Mouse (Mus musculus): ENCODE measurements around the gene Fyn. TPM values are rescaled to one million over a fixed set of nuclear protein-coding genes. Genes with fewer than 3 reads are reported as not detected.

Fyn gene
- polyA plus RNA-seq, 1 experiment from 2014 or later, result 61.4 TPM

GRCm38 (mm10) chr10:39467821-39468220 is 99.2 kb downstream of the Fyn start:
- WGBS, result 93% methylated on average over 7 of the region's 7 CpGs
- H3K36me3 ChIP-seq (ENCODE audit: poor library complexity, severe bottlenecking), result no peaks in the 10 kb centered on the region
- H3K4me1 ChIP-seq, result peaks cover 46% of the 10 kb centered on the region

GRCm38 (mm10) chr10:39468576-39468975 is 99.9 kb downstream of the Fyn start:
- Histone ChIP-seq H3K36me3 (ENCODE audit: poor library complexity, severe bottlenecking) (no peaks in the 10 kb centered on the region), H3K9ac (no peak overlapping the region), H3K9me3 (replicated peaks) (no peaks in the 10 kb centered on the region), H3K4me3 (no peak overlapping the region), H3K27ac (no peak overlapping the region), H3K4me1 (peaks cover 48% of the 10 kb centered on the region), H3K27me3 (no peaks in the 10 kb centered on the region), H3K4me2 (no peak overlapping the region)
- no peak for ATAC-seq
- WGBS, result 91% methylated on average over 3 of the region's 3 CpGs

More at GRCm38 (mm10) chr10:39467821-39468220, 99.2 kb downstream of the Fyn start:
- no peak for ATAC-seq
- no peak overlapping the region for H3K27ac ChIP-seq
- no peak overlapping the region for H3K4me2 ChIP-seq
- H3K4me3 ChIP-seq, result no peak overlapping the region
- H3K9me3 ChIP-seq (replicated peaks), result no peaks in the 10 kb centered on the region
- no peak overlapping the region for H3K9ac ChIP-seq
- H3K27me3 ChIP-seq, result no peaks in the 10 kb centered on the region

DNA sequence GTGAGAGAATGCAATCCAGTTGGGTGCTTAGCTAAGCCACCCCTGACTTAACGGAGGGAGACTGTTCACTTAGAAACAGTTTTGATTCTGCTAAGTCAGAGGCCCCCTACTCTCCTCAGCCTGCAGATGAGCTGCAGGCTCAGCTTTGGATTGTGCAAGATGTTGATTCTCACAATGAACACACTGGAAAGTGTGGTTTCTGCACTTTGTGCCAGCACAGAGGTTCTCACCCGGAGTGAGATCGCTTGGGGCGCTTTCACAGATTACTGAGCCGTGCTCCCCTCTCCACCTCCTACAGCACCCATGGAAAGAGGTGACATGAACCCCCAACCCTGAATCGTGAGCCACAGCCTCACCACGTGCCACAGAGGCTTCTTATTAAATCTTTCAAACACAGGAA is 100.7 kb downstream of the Fyn start:
- Histone ChIP-seq H3K27ac (no peak overlapping the region), H3K36me3 (ENCODE audit: poor library complexity, severe bottlenecking) (no peaks in the 10 kb centered on the region), H3K27me3 (no peaks in the 10 kb centered on the region), H3K9me3 (replicated peaks) (no peaks in the 10 kb centered on the region), H3K4me1 (peaks cover 50% of the 10 kb centered on the region), H3K4me2 (no peak overlapping the region), H3K9ac (no peak overlapping the region), H3K4me3 (no peak overlapping the region)
- no peak for ATAC-seq
- 77% methylated on average over 7 of the region's 7 CpGs for WGBS

GRCm38 (mm10) chr10:39470321-39470720 is 101.7 kb downstream of the Fyn start:
- no peak for ATAC-seq

GRCm38 (mm10) chr10:39471040-39471713 is 102.5 kb downstream of the Fyn start:
- no peaks in the 10 kb centered on the region for H3K36me3 ChIP-seq (ENCODE audit: poor library complexity, severe bottlenecking)
- 74% methylated on average over 7 of the region's 7 CpGs for WGBS
- H3K27me3 ChIP-seq, result no peaks in the 10 kb centered on the region
- H3K4me2 ChIP-seq, result peak overlapping the region; percentile 50
- peaks cover 50% of the 10 kb centered on the region for H3K4me1 ChIP-seq
- peak overlapping the region; percentile 83 for H3K27ac ChIP-seq
- no peak overlapping the region for H3K9ac ChIP-seq
- H3K9me3 ChIP-seq (replicated peaks), result no peaks in the 10 kb centered on the region
- peak; percentile 23; the same call in 1 of the 2 replicates for ATAC-seq
- H3K4me3 ChIP-seq, result no peak overlapping the region

More at GRCm38 (mm10) chr10:39470321-39470720, 101.7 kb downstream of the Fyn start:
- 84% methylated on average over 7 of the region's 7 CpGs for WGBS
- no peaks in the 10 kb centered on the region for H3K36me3 ChIP-seq (ENCODE audit: poor library complexity, severe bottlenecking)
- no peak overlapping the region for H3K4me3 ChIP-seq
- no peaks in the 10 kb centered on the region for H3K27me3 ChIP-seq
- H3K27ac ChIP-seq, result no peak overlapping the region
- no peak overlapping the region for H3K9ac ChIP-seq
- peaks cover 50% of the 10 kb centered on the region for H3K4me1 ChIP-seq
- no peaks in the 10 kb centered on the region for H3K9me3 ChIP-seq (replicated peaks)
- H3K4me2 ChIP-seq, result no peak overlapping the region

GRCm38 (mm10) chr10:39471714-39472531 is 103.3 kb downstream of the Fyn start:
- 32% methylated on average over 15 of the region's 15 CpGs for WGBS
- no peaks in the 10 kb centered on the region for H3K9me3 ChIP-seq (replicated peaks)
- H3K9ac ChIP-seq, result peak overlapping the region; percentile 59
- peak; percentile 87 for ATAC-seq
- peak overlapping the region; percentile 83 for H3K27ac ChIP-seq
- H3K4me3 ChIP-seq, result peak overlapping the region; percentile 6; the same call in 1 of the 2 replicates
- H3K4me1 ChIP-seq, result peaks cover 50% of the 10 kb centered on the region
- no peaks in the 10 kb centered on the region for H3K36me3 ChIP-seq (ENCODE audit: poor library complexity, severe bottlenecking)
- peak overlapping the region; percentile 50 for H3K4me2 ChIP-seq
- no peaks in the 10 kb centered on the region for H3K27me3 ChIP-seq

- Histone ChIP-seq H3K27me3 (no peaks in the 10 kb centered on the region), H3K4me3 (no peak overlapping the region), H3K27ac (no peak overlapping the region), H3K4me1 (peaks cover 50% of the 10 kb centered on the region), H3K9me3 (replicated peaks) (no peaks in the 10 kb centered on the region), H3K36me3 (ENCODE audit: poor library complexity, severe bottlenecking) (no peaks in the 10 kb centered on the region), H3K9ac (no peak overlapping the region), H3K4me2 (no peak overlapping the region)
- 62% methylated on average over 7 of the region's 7 CpGs for WGBS
- ATAC-seq, result 0 out of 2 replicates have a peak, but pooled peaks have one; percentile 28
Observed at GRCm38 (mm10) chr10:39472923-39473322, 104.3 kb downstream of the Fyn start.

- ATAC-seq, result no peak
- WGBS, result 90% methylated on average over 1 of the region's 1 CpGs
- Histone ChIP-seq H3K4me3 (no peak overlapping the region), H3K9me3 (replicated peaks) (0 out of 2 replicates have a peak, but pooled peaks cover 4% of the 10 kb centered on the region), H3K4me1 (peaks cover 17% of the 10 kb centered on the region), H3K36me3 (ENCODE audit: poor library complexity, severe bottlenecking) (peaks cover 7% of the 10 kb centered on the region), H3K9ac (no peak overlapping the region), H3K27ac (no peak overlapping the region), H3K27me3 (no peaks in the 10 kb centered on the region), H3K4me2 (no peak overlapping the region)
Observed at GRCm38 (mm10) chr10:39479361-39479760, 110.7 kb downstream of the Fyn start.

DNA sequence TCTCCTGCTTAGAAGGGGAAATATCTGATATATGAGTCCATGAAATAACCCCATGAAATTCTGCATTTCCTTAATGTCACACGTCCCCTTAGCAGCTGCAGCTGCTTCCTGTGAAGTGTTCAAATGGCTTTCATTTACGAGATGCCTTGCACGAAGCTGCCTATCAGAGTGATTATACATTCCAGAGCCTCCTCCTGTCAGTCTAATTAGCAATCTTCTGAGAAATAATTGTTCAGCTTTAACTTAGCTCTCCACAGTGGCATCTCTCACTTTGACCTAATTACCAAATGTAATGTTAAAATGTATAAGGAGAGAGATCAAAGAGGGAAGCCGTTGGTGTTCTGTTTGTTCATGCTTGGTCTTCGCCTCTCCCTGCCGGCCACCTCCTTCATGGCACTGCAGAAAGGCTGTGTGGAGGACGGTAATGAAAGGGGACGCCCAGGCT is 115.7 kb downstream of the Fyn start:
- Histone ChIP-seq H3K36me3 (ENCODE audit: poor library complexity, severe bottlenecking) (peaks cover 7% of the 10 kb centered on the region), H3K4me1 (peaks cover 67% of the 10 kb centered on the region), H3K27me3 (no peaks in the 10 kb centered on the region), H3K4me3 (no peak overlapping the region), H3K9ac (peak overlapping the region; percentile 14; the same call in 1 of the 2 replicates), H3K4me2 (peak overlapping the region; percentile 44), H3K9me3 (replicated peaks) (0 out of 2 replicates have a peak, but pooled peaks cover 4% of the 10 kb centered on the region), H3K27ac (peak overlapping the region; percentile 92)
- ATAC-seq, result peak; percentile 51
- 3% methylated on average over 8 of the region's 8 CpGs for WGBS

- Histone ChIP-seq H3K27ac (peak overlapping the region; percentile 92), H3K9me3 (replicated peaks) (0 out of 2 replicates have a peak, but pooled peaks cover 4% of the 10 kb centered on the region), H3K9ac (peak overlapping the region; percentile 14; the same call in 1 of the 2 replicates), H3K27me3 (no peaks in the 10 kb centered on the region), H3K4me3 (no peak overlapping the region), H3K4me1 (peaks cover 70% of the 10 kb centered on the region), H3K4me2 (peak overlapping the region; percentile 44), H3K36me3 (ENCODE audit: poor library complexity, severe bottlenecking) (peaks cover 7% of the 10 kb centered on the region)
- ATAC-seq, result peak; percentile 39
- 10% methylated on average over 6 of the region's 6 CpGs for WGBS
Observed at GRCm38 (mm10) chr10:39484892-39485291, 116.2 kb downstream of the Fyn start.

DNA sequence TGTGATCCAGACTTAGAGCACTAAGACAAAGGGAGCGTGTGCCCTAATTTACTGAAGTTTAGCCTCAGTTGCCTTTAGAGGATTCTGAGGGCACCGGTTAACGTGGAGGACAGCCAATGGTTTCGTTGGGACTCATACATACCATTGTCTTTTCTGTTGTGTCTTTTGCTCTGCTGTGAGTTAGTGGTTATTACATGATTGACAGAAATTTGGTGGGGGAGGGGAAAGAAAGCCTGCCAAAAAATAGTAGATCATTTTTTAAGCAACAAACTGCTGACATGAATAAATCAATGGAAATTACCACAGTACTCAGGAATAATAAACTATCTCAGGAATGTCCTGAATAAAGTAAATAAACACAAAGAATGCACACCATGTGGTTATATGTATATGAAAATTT is 117.3 kb downstream of the Fyn start:
- no peak for ATAC-seq
- Histone ChIP-seq H3K9ac (no peak overlapping the region), H3K36me3 (ENCODE audit: poor library complexity, severe bottlenecking) (peaks cover 7% of the 10 kb centered on the region), H3K4me1 (peaks cover 72% of the 10 kb centered on the region), H3K27ac (peak overlapping the region; percentile 92; the same call in 1 of the 2 replicates), H3K4me2 (no peak overlapping the region), H3K4me3 (no peak overlapping the region), H3K27me3 (no peaks in the 10 kb centered on the region), H3K9me3 (replicated peaks) (0 out of 2 replicates have a peak, but pooled peaks cover 4% of the 10 kb centered on the region)
- WGBS, result 63% methylated on average over 4 of the region's 4 CpGs

Measured in forebrain, embryonic 13.5 days (tissue).